Mouse (Mus musculus) midbrain, embryonic 16.5 days (tissue): ENCODE measurements at regions not wholly inside any gene's neighbourhood (a gene's known extent, or its start where the extent isn't known, plus 50 kb on each side); places are given as distances from the start of the nearest gene placed in this dataset.

Source experiments
- ATAC-seq: fragments of 200-750 bp; cut with Nextera tagmentation; 2 replicates; pipeline ENCODE4 v1.8.0; 2017; ENCODE audit warnings: moderate TSS enrichment
- H3K27ac ChIP-seq: fragments of 300-500 bp; sonication (generic); 2 replicates; pipeline ENCODE4 v1.5.1; 2014; ENCODE audit warnings: mild to moderate bottlenecking, low read length, mixed read lengths
- H3K27me3 ChIP-seq: fragments of 300-500 bp; sonication (generic); 2 replicates; pipeline ENCODE4 v1.6.1; 2014; ENCODE audit warnings: low read depth, low read length, mixed read lengths; ENCODE audit not compliant: control insufficient read depth, insufficient read depth
- H3K36me3 ChIP-seq: fragments of 300-500 bp; sonication (generic); 2 replicates; pipeline ENCODE4 v1.6.1; 2014; ENCODE audit warnings: mild to moderate bottlenecking, low read length, moderate library complexity, mixed read lengths; ENCODE audit not compliant: control insufficient read depth, insufficient read depth
- H3K4me1 ChIP-seq: fragments of 300-500 bp; sonication (generic); 2 replicates; pipeline ENCODE4 v1.6.1; 2014; ENCODE audit warnings: mild to moderate bottlenecking, low read length, mixed read lengths; ENCODE audit not compliant: control insufficient read depth, insufficient read depth
- H3K4me2 ChIP-seq: fragments of 300-500 bp; sonication (generic); 2 replicates; pipeline ENCODE4 v1.6.1; 2014; ENCODE audit warnings: mild to moderate bottlenecking, low read length, mixed read lengths
- H3K4me3 ChIP-seq: fragments of 300-500 bp; sonication (generic); 2 replicates; pipeline ENCODE4 v1.5.1; 2014; ENCODE audit warnings: low read depth, mild to moderate bottlenecking, low read length, moderate library complexity, mixed read lengths
- H3K9ac ChIP-seq: fragments of 300-500 bp; sonication (generic); 2 replicates; pipeline ENCODE4 v1.6.1; 2014; ENCODE audit warnings: low read depth, low read length, mixed read lengths
- H3K9me3 ChIP-seq: fragments of 300-500 bp; sonication (generic); replicated peaks from 2 replicates; pipeline ENCODE4 v1.6.1; 2014; ENCODE audit warnings: mild to moderate bottlenecking, low read length, mixed read lengths; ENCODE audit not compliant: control insufficient read depth, poor library complexity, severe bottlenecking
- WGBS: fragments of 180-500 bp; shearing (Covaris S2); extraction: QIAGEN DNeasy Blood & Tissue Kit; methylation state at CpG from one replicate; pipeline ENCODE4 v1.1.7; 2014; 5-methylcytosine and 5-hydroxymethylcytosine counted together

- no peaks in the 10 kb centered on the region for H3K36me3 ChIP-seq
- no peak overlapping the region for H3K9ac ChIP-seq
- H3K4me2 ChIP-seq: no peak overlapping the region
- 91% methylated on average over 12 of the region's 12 CpGs for WGBS
- H3K9me3 ChIP-seq: no peaks in the 10 kb centered on the region
- H3K4me1 ChIP-seq: no peaks in the 10 kb centered on the region
- no peak overlapping the region for H3K4me3 ChIP-seq
- H3K27me3 ChIP-seq: no peaks in the 10 kb centered on the region
- no peak overlapping the region for H3K27ac ChIP-seq
- no peak for ATAC-seq
Observed at GRCm38 (mm10) chr17:48786501-48786900, 145.7 kb upstream of the Lrfn2 start.

DNA sequence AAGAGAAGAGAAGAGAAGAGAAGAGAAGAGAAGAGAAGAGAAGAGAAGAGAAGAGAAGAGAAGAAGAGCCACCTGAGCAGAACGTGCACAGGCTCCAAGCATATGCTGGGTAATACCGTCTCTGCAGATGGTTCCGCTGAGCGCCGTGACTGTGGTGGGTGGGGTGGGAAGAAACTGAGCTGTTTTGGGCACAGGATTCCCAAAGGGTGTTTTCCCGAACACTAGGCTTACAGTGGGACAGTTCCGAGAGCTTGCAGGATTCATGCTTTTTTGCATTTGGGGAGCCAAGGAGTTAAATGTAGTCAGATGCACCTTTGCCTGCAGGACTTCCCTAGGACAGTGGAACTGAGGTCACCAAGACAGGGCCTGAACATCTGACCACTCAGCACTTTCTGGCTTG is 142.3 kb upstream of the Lrfn2 start:
- H3K4me2 ChIP-seq: no peak overlapping the region
- H3K9ac ChIP-seq: no peak overlapping the region
- H3K27ac ChIP-seq: no peak overlapping the region
- ATAC-seq: no peak
- no peak overlapping the region for H3K4me3 ChIP-seq
- H3K9me3 ChIP-seq: no peaks in the 10 kb centered on the region
- H3K4me1 ChIP-seq: no peaks in the 10 kb centered on the region
- 90% methylated on average over 7 of the region's 7 CpGs for WGBS
- H3K36me3 ChIP-seq: no peaks in the 10 kb centered on the region
- no peaks in the 10 kb centered on the region for H3K27me3 ChIP-seq

- H3K9ac ChIP-seq: no peak overlapping the region
- no peaks in the 10 kb centered on the region for H3K27me3 ChIP-seq
- no peaks in the 10 kb centered on the region for H3K9me3 ChIP-seq
- ATAC-seq: no peak
- H3K27ac ChIP-seq: no peak overlapping the region
- no peak overlapping the region for H3K4me2 ChIP-seq
- WGBS: 48% methylated on average over 6 of the region's 6 CpGs
- no peaks in the 10 kb centered on the region for H3K36me3 ChIP-seq
- H3K4me1 ChIP-seq: no peaks in the 10 kb centered on the region
- no peak overlapping the region for H3K4me3 ChIP-seq
Observed at GRCm38 (mm10) chr17:48790526-48790925, 141.7 kb upstream of the Lrfn2 start.

GRCm38 (mm10) chr17:48792954-48793353 is 139.2 kb upstream of the Lrfn2 start:
- WGBS: 64% methylated on average over 5 of the region's 5 CpGs
- H3K27ac ChIP-seq: no peak overlapping the region

DNA sequence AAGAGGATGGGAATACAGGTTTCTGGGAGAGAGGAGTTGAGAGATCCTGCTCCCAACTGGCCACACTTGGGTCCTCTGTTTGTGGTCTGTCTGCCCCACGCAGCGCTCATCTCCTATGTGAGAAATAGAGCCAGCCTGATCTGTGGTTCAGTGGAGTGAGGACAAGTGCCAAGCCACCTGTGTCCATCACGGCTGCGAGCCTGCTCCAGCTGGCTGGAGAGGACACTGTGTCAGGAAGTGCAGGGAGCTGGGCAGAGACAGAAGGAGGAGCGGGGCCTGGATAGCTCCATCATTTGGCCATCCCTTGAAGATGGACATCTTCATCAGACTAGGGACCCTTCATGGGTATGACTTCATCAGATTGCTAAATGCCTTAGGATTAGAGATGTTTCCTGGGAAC is 136.4 kb upstream of the Lrfn2 start:
- H3K27me3 ChIP-seq: no peaks in the 10 kb centered on the region
- H3K27ac ChIP-seq: no peak overlapping the region
- no peaks in the 10 kb centered on the region for H3K36me3 ChIP-seq
- H3K9ac ChIP-seq: no peak overlapping the region
- no peak overlapping the region for H3K4me3 ChIP-seq
- H3K4me2 ChIP-seq: no peak overlapping the region
- no peak for ATAC-seq
- H3K4me1 ChIP-seq: no peaks in the 10 kb centered on the region
- 90% methylated on average over 5 of the region's 5 CpGs for WGBS
- H3K9me3 ChIP-seq: no peaks in the 10 kb centered on the region

More at GRCm38 (mm10) chr17:48792954-48793353, 139.2 kb upstream of the Lrfn2 start:
- Histone ChIP-seq H3K9me3 (no peaks in the 10 kb centered on the region), H3K4me2 (no peak overlapping the region), H3K4me3 (no peak overlapping the region), H3K27me3 (no peaks in the 10 kb centered on the region), H3K4me1 (no peaks in the 10 kb centered on the region), H3K36me3 (no peaks in the 10 kb centered on the region), H3K9ac (no peak overlapping the region)
- no peak for ATAC-seq

DNA sequence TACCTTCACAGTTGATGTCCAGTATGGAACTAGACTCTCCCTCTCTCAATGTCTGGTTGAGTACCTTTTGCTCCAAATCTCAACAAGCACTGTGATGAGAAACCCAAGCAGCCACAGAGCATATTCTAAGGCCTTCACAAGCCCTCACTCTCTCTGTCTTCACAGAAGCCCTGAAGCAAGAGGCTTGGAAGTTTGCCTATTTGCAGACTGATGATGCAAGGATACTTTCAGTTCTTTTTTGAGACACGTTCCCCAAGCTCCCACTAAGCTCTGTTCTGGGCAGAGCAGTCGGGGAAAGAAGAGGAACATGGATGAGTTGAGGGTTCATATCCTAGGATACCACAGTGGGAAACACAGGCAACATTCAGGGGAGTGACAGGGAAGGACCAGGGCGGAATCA is 134.0 kb upstream of the Lrfn2 start:
- no peak overlapping the region for H3K9ac ChIP-seq
- H3K27ac ChIP-seq: no peak overlapping the region
- no peaks in the 10 kb centered on the region for H3K4me1 ChIP-seq
- no peaks in the 10 kb centered on the region for H3K36me3 ChIP-seq
- H3K4me3 ChIP-seq: no peak overlapping the region
- no peaks in the 10 kb centered on the region for H3K9me3 ChIP-seq
- WGBS: 78% methylated on average over 3 of the region's 3 CpGs
- ATAC-seq: no peak
- H3K27me3 ChIP-seq: no peaks in the 10 kb centered on the region
- H3K4me2 ChIP-seq: no peak overlapping the region

- Histone ChIP-seq H3K4me3 (no peak overlapping the region), H3K27ac (no peak overlapping the region), H3K4me2 (no peak overlapping the region), H3K4me1 (no peaks in the 10 kb centered on the region), H3K9me3 (no peaks in the 10 kb centered on the region), H3K9ac (no peak overlapping the region), H3K27me3 (no peaks in the 10 kb centered on the region), H3K36me3 (no peaks in the 10 kb centered on the region)
- WGBS: 68% methylated on average over 7 of the region's 7 CpGs
- no peak for ATAC-seq
Observed at GRCm38 (mm10) chr17:48802673-48803072, 129.5 kb upstream of the Lrfn2 start.

DNA sequence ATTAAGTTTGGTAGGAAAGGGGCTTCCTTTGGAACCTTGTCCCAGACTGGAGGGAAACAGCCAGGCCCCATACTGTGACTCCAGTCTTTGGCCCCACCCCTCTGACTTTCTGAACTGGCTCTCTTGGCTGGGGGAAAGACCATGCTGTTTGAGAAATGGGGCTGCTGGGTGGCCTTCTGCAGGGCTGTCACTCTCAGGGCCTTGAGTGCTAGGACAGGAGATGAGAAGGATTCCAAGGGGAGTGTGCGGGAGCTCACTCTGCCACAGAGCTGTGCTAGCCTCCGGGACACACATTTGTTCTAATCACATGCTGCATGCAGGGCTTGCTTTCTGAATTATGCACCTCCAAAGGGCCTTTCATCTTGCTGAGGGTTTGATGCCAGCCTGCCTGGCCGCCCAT is 124.3 kb upstream of the Lrfn2 start:
- peak; percentile 61 for ATAC-seq
- H3K4me3 ChIP-seq: no peak overlapping the region
- peaks cover 4% of the 10 kb centered on the region for H3K4me1 ChIP-seq
- no peaks in the 10 kb centered on the region for H3K36me3 ChIP-seq
- no peak overlapping the region for H3K27ac ChIP-seq
- H3K9me3 ChIP-seq: no peaks in the 10 kb centered on the region
- no peaks in the 10 kb centered on the region for H3K27me3 ChIP-seq
- H3K9ac ChIP-seq: no peak overlapping the region
- 61% methylated on average over 3 of the region's 3 CpGs for WGBS
- H3K4me2 ChIP-seq: no peak overlapping the region

- ATAC-seq: no peak
- Histone ChIP-seq H3K4me2 (no peak overlapping the region), H3K27ac (no peak overlapping the region), H3K9me3 (no peaks in the 10 kb centered on the region), H3K4me1 (peaks cover 6% of the 10 kb centered on the region), H3K36me3 (no peaks in the 10 kb centered on the region), H3K9ac (no peak overlapping the region), H3K27me3 (no peaks in the 10 kb centered on the region), H3K4me3 (no peak overlapping the region)
- 37% methylated on average over 15 of the region's 15 CpGs for WGBS
Observed at GRCm38 (mm10) chr17:48814753-48815504, 117.2 kb upstream of the Lrfn2 start.
